Mouse (Mus musculus) right cerebral cortex, adult 2 months (tissue): ENCODE results near the gene Ank3.

Source experiments
- DNase-seq, 2 experiments: peaks; one replicate each; pipeline ENCODE4 v3.0.0; 2021 to 2022; ENCODE audit warnings: low spot score in 2 of 2

Ank3 gene

DNA sequence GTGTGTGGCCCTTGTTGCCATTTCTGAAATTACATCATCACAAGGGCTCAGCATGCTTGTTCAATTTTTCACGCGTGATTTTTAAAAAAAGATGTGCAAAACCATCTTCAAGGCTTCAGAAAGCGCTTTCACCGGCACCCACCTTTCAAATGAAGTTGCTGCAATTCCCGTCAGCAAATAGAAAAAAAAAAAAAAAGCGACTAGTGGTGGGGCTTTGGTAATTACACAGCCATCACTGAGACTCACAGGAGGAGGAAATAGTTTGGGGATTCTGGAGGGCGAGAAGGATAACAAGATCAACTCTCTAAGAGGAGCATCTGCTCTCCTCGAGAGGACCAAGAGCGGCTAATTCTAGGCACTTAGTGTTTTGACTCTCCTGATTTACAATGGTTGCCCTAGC is 173.4 kb downstream of the Ank3 start:
- DNase-seq: no peak

DNA sequence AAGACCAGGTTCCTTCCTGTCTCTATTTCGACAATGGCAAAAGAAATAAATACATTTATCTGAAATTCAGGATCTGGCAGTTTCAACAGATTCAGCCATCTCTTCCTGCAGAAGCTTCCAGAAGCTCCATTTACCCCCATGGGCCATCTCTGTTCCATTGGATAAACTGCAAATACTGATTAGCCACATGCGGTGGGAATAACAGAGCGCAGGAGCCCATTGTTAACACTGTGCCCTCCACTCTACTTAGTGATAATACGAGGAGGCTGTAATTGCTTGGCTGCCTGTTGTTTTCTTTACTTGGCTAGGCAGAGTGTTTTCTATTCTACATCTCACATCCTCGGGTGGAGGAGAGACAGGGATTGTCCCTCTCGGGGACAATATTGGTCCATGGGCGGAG is 174.5 kb downstream of the Ank3 start:
- no peak for DNase-seq

DNA sequence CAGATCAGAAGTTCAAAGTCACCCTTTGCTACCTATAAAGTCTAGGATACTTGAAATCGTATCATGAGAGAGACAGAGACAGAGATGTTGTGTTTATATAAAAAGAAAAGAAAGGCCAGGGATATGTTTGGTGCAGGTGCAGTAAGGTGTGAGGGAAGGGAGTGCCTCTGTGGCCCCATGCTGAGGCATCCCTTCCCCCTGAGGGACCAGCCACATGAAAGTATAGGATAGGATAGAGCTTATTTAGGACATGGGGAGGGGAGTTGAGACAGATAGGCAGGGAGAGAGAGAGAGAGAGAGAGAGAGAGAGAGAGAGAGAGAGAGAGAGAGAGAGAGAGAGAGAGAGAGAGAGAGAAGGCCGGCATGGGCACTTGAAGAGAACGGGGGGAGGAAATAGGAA is 175.2 kb downstream of the Ank3 start:
- no peak for DNase-seq

DNA sequence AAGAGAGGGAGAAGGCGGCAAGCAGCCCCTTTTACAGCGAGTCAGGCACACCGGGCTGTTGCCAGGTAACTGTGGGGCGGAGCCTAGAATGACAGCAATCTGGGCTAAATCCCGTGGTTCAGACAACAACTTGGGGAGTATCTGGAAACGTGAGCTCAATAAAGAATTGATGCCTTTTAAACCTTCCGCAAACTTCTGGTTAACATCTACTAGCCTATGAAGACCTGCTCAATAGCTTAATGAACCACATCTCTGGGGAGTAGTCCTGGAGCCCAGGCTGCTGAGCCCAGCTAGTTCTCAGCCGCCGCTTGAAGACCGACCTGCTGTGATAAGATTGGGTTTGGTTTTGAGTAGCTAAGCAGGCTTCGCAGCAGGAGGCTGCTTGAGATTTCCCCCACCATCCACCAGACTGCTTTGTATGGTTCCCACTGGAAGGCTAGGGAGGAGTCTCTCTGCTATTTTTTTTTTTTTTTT is 175.7 kb downstream of the Ank3 start:
- DNase-seq: no peak

DNA sequence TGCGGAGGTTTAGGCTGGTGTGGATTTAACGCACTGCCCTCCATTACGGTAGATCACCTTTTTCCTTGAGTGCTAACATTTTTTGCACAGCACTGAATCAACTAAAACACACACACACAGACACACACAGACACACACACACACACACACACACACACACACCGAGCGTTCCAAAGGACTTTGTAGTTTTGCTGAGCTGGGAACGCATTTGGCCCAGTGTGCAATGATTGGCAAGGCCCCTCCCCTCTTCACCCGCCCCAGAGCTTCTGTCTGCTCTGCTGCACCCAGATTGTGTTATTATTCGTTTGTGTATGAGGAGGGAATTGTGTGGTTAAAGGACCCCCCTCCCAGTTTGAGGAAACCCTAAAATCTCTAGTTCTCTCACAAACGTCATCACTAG is 176.3 kb downstream of the Ank3 start:
- no peak for DNase-seq

DNA sequence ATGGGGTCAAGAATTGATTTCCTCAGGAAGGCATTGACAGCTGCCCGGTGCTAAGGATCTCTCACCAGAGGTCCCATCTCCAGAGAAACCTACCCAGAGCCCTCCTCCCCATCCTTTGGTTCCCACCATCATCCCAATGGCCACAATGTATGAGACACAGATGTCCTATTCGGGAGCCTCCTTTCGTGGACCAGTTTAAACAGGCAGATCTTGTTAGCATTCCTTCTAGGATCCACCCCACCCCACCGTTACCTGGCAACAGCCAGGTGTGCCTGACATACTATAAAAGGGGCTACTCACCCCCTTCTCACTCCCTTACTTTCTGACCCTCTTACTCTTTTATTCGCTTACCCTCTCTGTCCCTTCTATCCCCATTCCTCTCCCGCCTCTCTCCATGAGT is 176.9 kb downstream of the Ank3 start:
- DNase-seq: no peak

DNA sequence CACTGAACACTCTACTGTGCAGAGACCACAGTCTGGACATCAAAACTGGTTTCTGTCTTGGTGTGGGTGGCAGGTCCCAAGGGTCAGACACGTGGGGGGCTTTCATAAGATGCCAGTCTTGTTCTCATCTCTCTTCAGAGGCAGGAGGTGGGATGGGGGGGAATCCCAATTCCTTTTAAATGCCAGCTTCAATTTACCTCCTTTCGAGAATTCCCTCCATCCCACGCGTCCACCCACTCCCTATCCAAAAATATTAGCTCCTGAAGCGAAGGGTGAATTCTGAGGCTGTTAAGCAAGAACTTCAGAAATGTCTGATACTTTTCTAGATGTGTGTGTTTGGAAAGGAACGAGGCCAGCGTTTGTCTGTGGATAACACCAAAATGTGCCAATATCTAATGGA is 177.7 kb downstream of the Ank3 start:
- DNase-seq: peak; percentile 58 to 71

DNA sequence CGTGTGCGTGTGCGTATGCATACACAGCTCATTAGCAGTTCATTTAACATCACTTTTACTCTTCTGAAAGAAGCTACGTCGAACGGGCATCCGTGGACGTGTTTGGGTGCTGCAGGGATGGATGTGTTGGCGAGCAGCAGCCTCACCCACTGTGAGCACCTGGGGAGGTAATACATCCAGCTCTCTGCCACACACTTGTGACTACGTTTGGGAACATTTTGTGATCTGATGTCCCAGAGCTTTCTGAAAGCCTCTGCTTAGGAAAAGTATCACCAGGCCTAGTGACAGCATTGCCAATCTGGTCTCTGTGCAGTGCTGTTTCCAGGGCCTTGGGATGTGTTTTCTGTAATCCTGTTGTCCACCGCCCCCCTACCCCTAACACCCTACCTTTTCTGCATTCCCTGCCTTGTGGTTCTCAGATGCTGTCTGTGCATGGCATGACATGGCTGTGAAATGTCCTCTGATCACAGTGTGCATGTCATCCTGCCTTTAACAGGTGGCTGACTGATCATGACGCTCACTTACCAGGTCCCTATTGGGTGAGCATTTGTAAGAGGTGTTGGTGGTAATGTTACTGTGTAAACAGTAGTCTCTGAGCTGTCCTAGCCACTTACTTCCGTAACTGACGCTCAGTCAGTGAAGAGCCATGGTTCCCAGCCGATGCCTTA is 178.6 kb downstream of the Ank3 start:
- DNase-seq: no peak

DNA sequence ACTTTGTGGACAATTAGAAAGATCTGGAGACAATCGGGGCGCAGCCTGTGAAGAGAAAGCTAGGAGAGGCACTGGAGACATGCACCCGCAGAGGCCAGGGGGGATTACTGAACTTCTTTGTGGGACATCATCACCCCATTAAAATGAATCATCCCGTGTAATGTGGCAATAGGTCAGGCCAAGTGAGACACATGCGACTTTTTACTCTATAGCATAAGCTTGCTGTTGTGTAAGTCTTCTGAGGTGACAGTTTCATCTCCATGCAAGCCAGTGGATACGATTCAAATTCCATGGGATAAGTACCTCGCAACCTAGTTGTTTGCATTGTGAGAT is 179.1 kb downstream of the Ank3 start:
- DNase-seq: no peak

DNA sequence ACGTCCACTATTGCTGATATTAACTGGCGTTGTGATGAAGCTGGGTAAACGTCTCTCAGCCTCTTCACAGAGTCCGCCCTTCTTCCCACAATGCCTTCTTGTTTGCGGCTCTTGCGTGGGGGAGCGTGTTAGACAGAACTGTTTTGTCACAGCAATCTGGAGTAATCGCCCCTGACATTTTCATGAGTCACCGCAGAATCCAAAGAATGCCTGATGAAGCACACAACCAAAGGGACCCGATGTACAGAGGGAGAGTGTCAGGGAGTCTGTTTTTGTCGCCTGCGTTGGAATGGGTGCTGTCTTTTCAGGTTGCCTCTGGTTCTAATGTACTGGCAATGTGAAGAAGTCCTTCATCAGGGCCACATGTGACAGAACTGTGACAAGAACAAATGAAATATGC is 181.0 kb downstream of the Ank3 start:
- peak; percentile 76 to 77 for DNase-seq

DNA sequence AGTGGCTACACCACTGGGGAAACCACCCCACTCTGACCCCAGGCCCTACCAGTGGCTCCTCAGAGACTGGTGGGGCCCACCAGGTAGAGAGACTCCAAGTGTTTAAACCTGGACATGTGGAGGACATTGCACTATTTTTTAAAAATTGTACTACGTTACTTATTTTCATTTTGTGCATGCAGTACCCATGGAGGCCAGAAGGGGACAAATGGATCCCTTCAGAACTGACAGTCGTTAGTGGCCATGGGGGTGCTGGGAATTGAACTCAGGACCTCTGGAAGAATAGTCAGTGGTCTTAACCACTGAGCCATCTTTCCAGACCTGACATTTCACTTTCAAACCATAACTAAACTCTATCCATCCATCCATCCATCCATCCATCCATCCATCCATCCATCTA is 183.0 kb downstream of the Ank3 start:
- DNase-seq: no peak

DNA sequence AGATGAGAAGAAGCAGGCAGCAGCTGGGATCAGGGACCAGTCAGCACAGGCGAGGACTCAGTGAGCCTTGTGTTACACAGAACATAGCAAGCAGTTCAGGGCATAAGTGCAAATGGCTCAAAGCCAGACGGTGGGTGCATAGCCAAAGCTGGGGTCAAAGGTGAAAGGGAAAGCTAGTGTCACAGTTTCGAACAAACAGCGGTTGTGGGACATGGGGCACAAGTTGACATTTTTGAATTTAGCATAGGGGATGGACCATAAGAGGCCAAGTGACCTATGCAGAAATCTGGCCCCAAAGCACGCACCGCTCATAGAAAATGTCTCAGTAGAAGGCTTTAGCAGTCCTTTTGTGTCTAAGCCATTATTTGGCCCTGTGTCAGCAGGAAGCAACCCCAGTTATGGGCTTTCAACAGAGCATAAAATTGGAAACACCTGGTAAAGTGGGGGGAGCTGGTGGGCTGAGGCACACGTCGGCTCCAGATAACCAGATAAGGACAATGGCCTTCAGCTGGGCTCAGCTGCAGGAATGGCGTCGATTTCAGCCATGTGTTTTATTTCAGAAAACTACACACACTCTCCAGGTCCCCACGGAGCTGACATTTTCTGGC is 185.4 kb downstream of the Ank3 start:
- DNase-seq: no peak

DNA sequence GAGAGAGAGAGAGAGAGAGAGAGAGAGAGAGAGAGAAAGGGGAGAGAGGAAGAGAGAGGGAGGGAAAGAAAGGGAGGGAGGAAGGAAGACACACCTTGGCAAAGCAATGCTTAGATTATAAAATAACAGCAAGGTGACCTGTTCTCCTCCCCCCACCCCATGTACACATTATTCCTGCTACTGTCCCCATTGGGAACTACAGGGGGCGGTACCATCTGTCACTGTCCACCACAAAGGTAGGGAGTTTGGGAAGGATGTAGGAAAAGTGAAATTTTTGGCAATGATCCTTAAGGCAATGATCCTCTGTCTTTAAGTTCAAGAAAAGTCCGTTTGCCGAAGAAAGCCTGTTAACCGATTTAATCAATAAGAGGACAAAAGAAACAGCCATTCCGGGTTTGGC is 186.0 kb downstream of the Ank3 start:
- DNase-seq: no peak

DNA sequence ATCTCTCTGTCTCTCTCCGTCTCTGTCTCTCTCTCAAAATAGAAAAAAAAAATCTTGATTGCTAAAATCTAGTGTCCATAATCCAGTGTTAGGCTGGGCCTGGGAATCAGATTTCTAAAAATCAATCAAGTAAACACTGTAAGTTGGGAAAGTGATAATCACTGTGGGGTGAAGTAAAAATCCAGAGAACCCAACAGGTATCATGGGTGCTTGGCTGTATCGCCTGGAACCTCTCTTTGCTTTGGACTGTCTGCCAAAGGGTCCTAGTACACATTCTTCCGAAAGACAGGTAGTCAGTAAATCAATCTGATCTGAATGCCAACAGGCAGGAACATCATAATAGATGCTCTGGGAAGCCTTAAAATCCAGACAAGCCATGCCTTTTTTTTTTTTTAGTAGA is 186.7 kb downstream of the Ank3 start:
- no peak for DNase-seq

DNA sequence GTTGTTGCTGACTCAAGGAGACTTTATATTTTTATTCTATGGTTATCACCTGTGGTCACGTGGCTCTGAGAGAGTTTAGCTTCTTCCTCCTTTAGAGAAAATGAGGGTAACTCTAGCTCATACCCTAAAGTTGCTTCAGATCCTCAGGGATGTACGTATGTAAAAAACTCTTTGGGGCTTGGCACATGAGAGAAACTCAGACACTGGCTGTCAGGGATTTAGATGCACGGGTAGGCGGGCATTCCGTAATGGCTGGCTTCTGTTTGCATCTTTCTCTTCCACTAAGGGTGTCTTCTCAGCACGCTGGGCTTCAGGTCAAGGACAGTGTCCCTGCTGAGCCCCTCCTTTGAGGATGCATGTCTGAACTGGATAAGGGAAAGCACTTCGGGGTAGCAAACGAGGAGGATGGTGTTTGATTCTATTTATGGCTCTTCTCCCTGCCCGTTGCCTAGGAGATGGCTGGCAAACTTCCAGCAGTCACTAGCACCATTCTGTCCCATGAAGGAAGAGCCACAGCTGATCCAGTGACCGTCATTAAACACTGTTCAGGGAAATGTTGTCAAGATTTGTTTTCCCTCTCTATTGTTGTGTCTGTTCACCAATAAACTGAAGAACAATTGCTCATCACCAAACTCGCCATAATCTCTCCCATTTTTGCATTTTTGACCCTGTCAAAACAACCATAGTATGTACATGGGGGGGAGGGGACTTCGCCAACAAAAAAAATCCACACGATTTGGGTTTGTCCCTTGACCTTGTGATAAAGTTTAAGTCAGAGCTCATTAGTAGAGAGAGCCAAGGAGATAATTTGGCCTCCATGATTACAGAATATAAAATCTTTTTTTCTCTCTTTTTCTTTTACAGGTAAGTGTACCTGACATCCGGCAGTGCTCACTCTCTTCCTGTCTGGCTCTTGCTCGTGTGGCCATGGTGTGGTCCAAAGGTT is 195.9 kb downstream of the Ank3 start:
- peak; percentile 71 to 73 for DNase-seq

DNA sequence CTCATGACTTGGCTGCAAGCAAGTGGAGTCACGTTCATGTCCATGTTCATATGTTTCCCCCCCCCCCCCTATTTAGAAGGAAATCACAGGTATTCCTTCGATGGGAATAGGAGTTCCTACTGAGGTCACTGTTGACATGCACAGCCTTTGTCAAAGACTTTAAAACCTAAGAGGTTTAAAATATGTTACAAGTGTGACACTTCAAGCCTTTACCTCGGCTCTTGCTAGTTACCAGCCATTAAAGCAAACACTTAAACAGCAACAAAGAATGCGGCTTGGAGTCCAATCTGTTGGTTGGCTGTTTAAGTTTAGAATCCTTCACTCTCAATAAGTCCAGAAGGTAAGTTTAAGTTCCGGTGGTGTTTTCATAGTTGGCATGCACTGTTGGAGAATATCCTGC is 196.9 kb downstream of the Ank3 start:
- no peak for DNase-seq

DNA sequence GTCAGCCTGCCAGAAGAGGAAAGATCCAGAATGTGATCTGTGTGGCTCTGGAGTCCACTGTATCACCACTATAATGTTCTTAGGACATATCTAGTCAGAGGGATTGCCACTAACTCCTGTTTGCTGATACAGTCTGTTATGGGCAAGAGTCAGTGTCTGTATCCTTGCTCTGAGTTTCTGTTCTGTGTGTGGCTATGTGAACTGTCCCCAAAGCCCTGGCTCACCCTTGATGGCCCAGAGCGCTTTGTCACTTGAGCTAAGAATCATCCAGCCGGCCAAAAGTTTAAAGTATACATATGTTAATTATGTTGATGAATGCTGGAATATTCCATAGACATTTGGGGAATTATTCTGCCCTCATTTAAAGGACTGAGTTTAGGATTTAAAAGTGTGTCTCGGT is 202.9 kb downstream of the Ank3 start:
- DNase-seq: no peak

DNA sequence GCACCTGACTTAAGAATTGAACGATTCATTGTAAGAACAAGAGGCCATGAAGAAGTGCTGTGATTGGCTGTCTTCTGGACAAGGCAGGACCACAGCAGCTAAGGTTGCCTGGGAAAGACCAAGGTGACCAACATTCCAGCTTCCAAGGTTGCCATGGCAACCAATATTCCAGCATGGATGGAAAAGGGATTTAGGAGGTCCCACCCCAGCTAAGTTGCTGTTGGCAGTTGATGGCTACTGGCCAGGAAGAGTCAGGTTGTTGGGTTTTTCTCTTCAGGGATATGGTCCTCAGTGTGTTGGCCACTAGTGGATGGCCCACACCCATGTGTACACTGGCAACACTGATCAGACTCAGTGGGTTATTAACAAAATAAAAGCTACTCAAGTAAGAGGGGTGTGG is 204.1 kb downstream of the Ank3 start:
- no peak for DNase-seq

DNA sequence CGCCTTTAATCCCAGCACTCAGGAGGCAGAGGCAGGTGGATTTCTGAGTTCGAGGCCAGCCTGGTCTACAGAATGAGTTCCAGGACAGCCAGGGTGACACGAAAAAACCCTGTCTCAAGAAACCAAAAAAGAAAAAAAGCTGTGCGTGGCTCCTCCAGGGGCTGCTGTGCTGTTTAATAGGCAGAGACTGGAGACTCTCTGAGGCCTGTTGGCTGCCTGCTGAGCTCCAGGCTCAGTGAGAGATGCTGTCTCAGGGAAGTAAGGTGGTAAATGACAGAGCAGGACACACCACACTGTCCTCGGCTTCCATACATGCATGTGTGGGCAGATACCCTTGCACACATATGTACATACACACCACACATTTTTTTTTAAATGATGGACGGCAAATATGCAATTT is 206.0 kb downstream of the Ank3 start:
- DNase-seq: no peak

DNA sequence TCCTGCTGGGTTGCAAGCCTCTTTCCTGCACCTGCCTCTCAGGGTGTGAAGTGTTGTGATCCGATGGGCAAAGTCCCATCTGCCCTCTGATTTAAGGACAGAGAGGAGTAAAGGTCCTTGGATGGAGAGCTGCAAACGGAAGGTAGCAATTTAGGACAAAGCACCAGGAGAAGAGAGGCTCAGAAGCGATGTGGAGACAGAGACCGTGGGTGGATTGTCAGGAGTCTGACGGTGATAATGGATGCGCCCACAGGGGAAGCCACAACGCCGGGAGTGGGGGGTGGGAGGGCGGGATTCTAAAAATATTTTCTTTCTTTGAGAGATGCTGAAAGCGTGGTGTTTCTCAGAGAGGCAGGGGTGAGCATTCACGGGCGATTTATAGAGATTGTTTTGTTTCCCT is 206.6 kb downstream of the Ank3 start:
- peak; percentile 45 to 55 for DNase-seq

DNA sequence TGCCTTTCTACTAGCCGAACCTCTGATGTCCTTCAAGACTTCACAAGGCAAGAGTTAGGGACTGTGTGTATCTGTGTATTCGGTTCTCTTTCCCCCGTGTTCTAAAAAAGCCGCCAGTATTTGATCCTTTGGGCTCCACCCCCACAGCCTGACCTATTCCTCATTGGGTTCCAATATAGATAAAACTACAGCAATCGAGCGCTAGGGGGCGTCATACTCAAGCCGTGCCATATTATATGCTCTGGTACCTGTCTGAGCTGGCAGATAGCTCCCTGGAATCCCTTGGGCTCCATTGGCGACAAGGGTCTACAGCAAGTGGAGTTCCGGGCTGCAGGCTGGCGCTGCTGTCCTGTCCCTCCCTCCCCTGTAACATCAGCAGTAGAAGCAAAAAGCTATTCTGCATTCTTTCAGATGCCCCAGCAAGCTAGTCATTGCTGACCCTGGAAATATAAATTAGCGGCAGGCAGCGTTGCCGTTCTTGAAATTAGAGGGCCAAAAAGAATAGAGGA is 209.1 kb downstream of the Ank3 start:
- no peak for DNase-seq

DNA sequence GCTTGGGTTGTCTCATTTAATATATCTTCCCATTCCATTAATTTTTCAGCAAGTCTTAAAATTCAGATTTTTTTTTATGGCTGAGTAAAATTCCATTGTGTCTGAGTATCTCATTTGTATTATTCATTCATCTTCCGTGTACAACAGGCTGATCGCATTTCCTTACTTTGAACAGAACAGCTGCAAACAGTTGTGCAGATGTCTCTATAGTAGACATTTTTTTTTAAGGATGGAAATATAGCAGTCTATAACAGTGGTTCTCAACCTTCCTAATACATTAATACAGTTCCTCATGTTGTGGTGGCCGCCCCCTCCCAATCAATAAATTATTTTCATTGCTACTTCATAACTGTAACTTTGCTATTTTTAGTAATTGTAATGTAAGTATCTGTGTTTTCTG is 212.7 kb downstream of the Ank3 start:
- no peak for DNase-seq
